Mouse (Mus musculus): ENCODE data around the gene Chrnd. TPM values are rescaled to one million over a fixed set of nuclear protein-coding genes. Genes with fewer than 3 reads are reported as not detected.

Gene Chrnd
- polyA plus RNA-seq, 1 experiment from 2014 or later, result not detected

GRCm38 (mm10) chr1:87164164-87164795 lies 26.1 kb upstream of the Chrnd start:
- peaks cover 97% of the 10 kb centered on the region for H3K27me3 ChIP-seq (replicated peaks)
- no peak overlapping the region for H3K27ac ChIP-seq (ENCODE audit: poor library complexity, severe bottlenecking)
- no peak overlapping the region for H3K9ac ChIP-seq
- no peak for ATAC-seq (ENCODE audit: insufficient number of reproducible peaks, low FRiP score)
- H3K4me3 ChIP-seq, result no peak overlapping the region
- H3K9me3 ChIP-seq (replicated peaks), result no peaks in the 10 kb centered on the region
- H3K4me2 ChIP-seq, result no peak overlapping the region
- no peaks in the 10 kb centered on the region for H3K4me1 ChIP-seq (replicated peaks)
- 18% methylated on average over 11 of the region's 11 CpGs for WGBS
- H3K36me3 ChIP-seq, result no peaks in the 10 kb centered on the region

- peaks cover 98% of the 10 kb centered on the region for H3K27me3 ChIP-seq (replicated peaks)
Observed at GRCm38 (mm10) chr1:87164796-87165184, 25.6 kb upstream of the Chrnd start.

GRCm38 (mm10) chr1:87170458-87170857 lies 19.9 kb upstream of the Chrnd start:
- H3K4me1 ChIP-seq (replicated peaks), result peaks cover 11% of the 10 kb centered on the region
- H3K27ac ChIP-seq (ENCODE audit: poor library complexity, severe bottlenecking), result no peak overlapping the region
- peak overlapping the region; percentile 33 for H3K4me2 ChIP-seq
- H3K4me3 ChIP-seq, result no peak overlapping the region
- 11% methylated on average over 19 of the region's 19 CpGs for WGBS
- no peaks in the 10 kb centered on the region for H3K9me3 ChIP-seq (replicated peaks)
- ATAC-seq (ENCODE audit: insufficient number of reproducible peaks, low FRiP score), result no peak
- H3K9ac ChIP-seq, result no peak overlapping the region; the same call in 1 of the 2 replicates
- H3K27me3 ChIP-seq (replicated peaks), result peaks cover 88% of the 10 kb centered on the region
- no peaks in the 10 kb centered on the region for H3K36me3 ChIP-seq

More at GRCm38 (mm10) chr1:87164796-87165184, 25.6 kb upstream of the Chrnd start:
- H3K4me3 ChIP-seq, result no peak overlapping the region
- H3K36me3 ChIP-seq, result no peaks in the 10 kb centered on the region
- 41% methylated on average over 9 of the region's 9 CpGs for WGBS
- no peaks in the 10 kb centered on the region for H3K4me1 ChIP-seq (replicated peaks)
- no peak overlapping the region for H3K27ac ChIP-seq (ENCODE audit: poor library complexity, severe bottlenecking)
- H3K9me3 ChIP-seq (replicated peaks), result no peaks in the 10 kb centered on the region
- no peak overlapping the region for H3K4me2 ChIP-seq
- ATAC-seq (ENCODE audit: insufficient number of reproducible peaks, low FRiP score), result no peak
- H3K9ac ChIP-seq, result no peak overlapping the region

- Histone ChIP-seq H3K4me2 (no peak overlapping the region), H3K27ac (ENCODE audit: poor library complexity, severe bottlenecking) (no peak overlapping the region), H3K4me3 (no peak overlapping the region), H3K9ac (no peak overlapping the region), H3K9me3 (replicated peaks) (no peaks in the 10 kb centered on the region), H3K4me1 (replicated peaks) (peaks cover 18% of the 10 kb centered on the region), H3K36me3 (no peaks in the 10 kb centered on the region), H3K27me3 (replicated peaks) (peaks cover 83% of the 10 kb centered on the region)
- no peak for ATAC-seq (ENCODE audit: insufficient number of reproducible peaks, low FRiP score)
- WGBS, result 82% methylated on average over 1 of the region's 1 CpGs
Observed at GRCm38 (mm10) chr1:87171312-87171711, 19.1 kb upstream of the Chrnd start.

- Histone ChIP-seq H3K4me3 (no peak overlapping the region), H3K27ac (ENCODE audit: poor library complexity, severe bottlenecking) (no peak overlapping the region), H3K4me2 (no peak overlapping the region), H3K36me3 (no peaks in the 10 kb centered on the region), H3K9me3 (replicated peaks) (no peaks in the 10 kb centered on the region), H3K9ac (no peak overlapping the region), H3K4me1 (replicated peaks) (peaks cover 18% of the 10 kb centered on the region), H3K27me3 (replicated peaks) (peaks cover 75% of the 10 kb centered on the region)
- WGBS, result 40% methylated on average over 9 of the region's 9 CpGs
- ATAC-seq (ENCODE audit: insufficient number of reproducible peaks, low FRiP score), result no peak
Observed at GRCm38 (mm10) chr1:87172316-87172715, 18.1 kb upstream of the Chrnd start.

- no peak overlapping the region for H3K4me3 ChIP-seq
- H3K27me3 ChIP-seq (replicated peaks), result peaks cover 61% of the 10 kb centered on the region
- peak; percentile 36; the same call in 1 of the 2 replicates for ATAC-seq (ENCODE audit: insufficient number of reproducible peaks, low FRiP score)
- WGBS, result 24% methylated on average over 28 of the region's 28 CpGs
- H3K4me1 ChIP-seq (replicated peaks), result peaks cover 18% of the 10 kb centered on the region
- H3K36me3 ChIP-seq, result no peaks in the 10 kb centered on the region
- H3K4me2 ChIP-seq, result peak overlapping the region; percentile 36; the same call in 1 of the 2 replicates
- H3K27ac ChIP-seq (ENCODE audit: poor library complexity, severe bottlenecking), result no peak overlapping the region
- no peaks in the 10 kb centered on the region for H3K9me3 ChIP-seq (replicated peaks)
- no peak overlapping the region for H3K9ac ChIP-seq
Observed at GRCm38 (mm10) chr1:87174006-87174955, 16.1 kb upstream of the Chrnd start.

- 19% methylated on average over 11 of the region's 11 CpGs for WGBS
- H3K9me3 ChIP-seq (replicated peaks), result no peaks in the 10 kb centered on the region
- H3K27me3 ChIP-seq (replicated peaks), result peaks cover 54% of the 10 kb centered on the region
- no peak overlapping the region for H3K27ac ChIP-seq (ENCODE audit: poor library complexity, severe bottlenecking)
- peaks cover 11% of the 10 kb centered on the region for H3K4me1 ChIP-seq (replicated peaks)
- no peak overlapping the region for H3K4me3 ChIP-seq
- no peaks in the 10 kb centered on the region for H3K36me3 ChIP-seq
- H3K9ac ChIP-seq, result no peak overlapping the region
- peak; percentile 72; the same call in 1 of the 2 replicates for ATAC-seq (ENCODE audit: insufficient number of reproducible peaks, low FRiP score)
- peak overlapping the region; percentile 31; the same call in 1 of the 2 replicates for H3K4me2 ChIP-seq
Observed at GRCm38 (mm10) chr1:87175852-87176292, 14.5 kb upstream of the Chrnd start.

- Histone ChIP-seq H3K9ac (no peak overlapping the region), H3K36me3 (no peaks in the 10 kb centered on the region), H3K4me3 (no peak overlapping the region), H3K27me3 (replicated peaks) (peaks cover 70% of the 10 kb centered on the region), H3K27ac (ENCODE audit: poor library complexity, severe bottlenecking) (no peak overlapping the region), H3K4me2 (no peak overlapping the region), H3K4me1 (replicated peaks) (peaks cover 3% of the 10 kb centered on the region; the same call in 1 of the 2 replicates), H3K9me3 (replicated peaks) (no peaks in the 10 kb centered on the region)
- WGBS, result 27% methylated on average over 5 of the region's 5 CpGs
- no peak for ATAC-seq (ENCODE audit: insufficient number of reproducible peaks, low FRiP score)
Observed at GRCm38 (mm10) chr1:87180896-87181295, 9.5 kb upstream of the Chrnd start.

GRCm38 (mm10) chr1:87183013-87183412 lies 7.4 kb upstream of the Chrnd start, which contains the start of gene Prss56:
Prss56 (plus strand) TSS chr1:87183313.
- Histone ChIP-seq H3K36me3 (no peaks in the 10 kb centered on the region), H3K9me3 (replicated peaks) (no peaks in the 10 kb centered on the region), H3K27ac (ENCODE audit: poor library complexity, severe bottlenecking) (no peak within 1 kb of the TSS), H3K9ac (no peak within 1 kb of the TSS), H3K4me3 (no peak within 1 kb of the TSS), H3K27me3 (replicated peaks) (peaks cover 77% of the 10 kb centered on the region), H3K4me1 (replicated peaks) (peaks cover 6% of the 10 kb centered on the region; the same call in 1 of the 2 replicates), H3K4me2 (no peak within 1 kb of the TSS)
- no peak for ATAC-seq (ENCODE audit: insufficient number of reproducible peaks, low FRiP score)
- WGBS, result 43% methylated on average over 9 of the region's 9 CpGs

- Histone ChIP-seq H3K9me3 (replicated peaks) (no peaks in the 10 kb centered on the region), H3K27me3 (replicated peaks) (peaks cover 85% of the 10 kb centered on the region), H3K4me1 (replicated peaks) (peaks cover 6% of the 10 kb centered on the region; the same call in 1 of the 2 replicates), H3K9ac (no peak overlapping the region), H3K4me2 (peak overlapping the region; percentile 39), H3K27ac (ENCODE audit: poor library complexity, severe bottlenecking) (no peak overlapping the region), H3K4me3 (no peak overlapping the region), H3K36me3 (no peaks in the 10 kb centered on the region)
- ATAC-seq (ENCODE audit: insufficient number of reproducible peaks, low FRiP score), result no peak
- WGBS, result 27% methylated on average over 15 of the region's 15 CpGs
Observed at GRCm38 (mm10) chr1:87183998-87184750, 6.2 kb upstream of the Chrnd start.
